Mouse (Mus musculus): ENCODE data around the gene Lemd2.
"Not testable (repeated sequence)": the region's sequence is repeated elsewhere in the genome, so short reads cannot be mapped to it uniquely, and the experiment has no call there.

Lemd2 gene

GRCm38 (mm10) chr17:27204075-27204909 lies at the start of gene Lemd2:
TSS of gene Lemd2 (minus strand) at chr17:27204469.
- DNase-seq: peak; percentile 96

DNA sequence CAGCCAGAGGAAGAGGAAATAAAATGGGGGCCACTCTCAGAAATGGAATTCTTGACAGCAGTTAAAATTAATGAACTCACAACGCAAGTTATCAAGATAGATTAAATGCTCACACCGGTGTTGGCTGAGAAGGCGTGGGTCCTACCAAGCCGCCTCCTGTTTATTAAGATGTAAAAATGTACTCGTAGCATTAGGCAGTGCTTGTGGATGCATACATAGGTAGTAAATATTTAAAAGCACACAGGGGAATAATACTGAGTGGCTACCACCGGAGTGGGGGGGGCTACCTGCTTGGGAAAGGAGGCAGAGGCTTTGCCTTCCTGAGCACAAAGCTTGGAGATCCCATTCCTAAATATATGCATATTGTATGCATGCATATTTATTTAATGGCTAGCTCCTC lies 46.9 kb upstream of the Lemd2 start:
- no peak for DNase-seq

- no peak for DNase-seq
These were observed 46.2 kb upstream of the Lemd2 start for GRCm38 (mm10) chr17:27250461-27250860.

- peak; percentile 74 to 79 for DNase-seq
These were observed 44.8 kb upstream of the Lemd2 start for GRCm38 (mm10) chr17:27249073-27249472.

GRCm38 (mm10) chr17:27247680-27248386 lies 43.6 kb upstream of the Lemd2 start:
- DNase-seq: peak; percentile 77 to 78

- DNase-seq: no peak
These were observed 41.6 kb upstream of the Lemd2 start for GRCm38 (mm10) chr17:27245851-27246381.

- DNase-seq: no peak
These were observed 40.6 kb upstream of the Lemd2 start for GRCm38 (mm10) chr17:27244912-27245311.

DNA sequence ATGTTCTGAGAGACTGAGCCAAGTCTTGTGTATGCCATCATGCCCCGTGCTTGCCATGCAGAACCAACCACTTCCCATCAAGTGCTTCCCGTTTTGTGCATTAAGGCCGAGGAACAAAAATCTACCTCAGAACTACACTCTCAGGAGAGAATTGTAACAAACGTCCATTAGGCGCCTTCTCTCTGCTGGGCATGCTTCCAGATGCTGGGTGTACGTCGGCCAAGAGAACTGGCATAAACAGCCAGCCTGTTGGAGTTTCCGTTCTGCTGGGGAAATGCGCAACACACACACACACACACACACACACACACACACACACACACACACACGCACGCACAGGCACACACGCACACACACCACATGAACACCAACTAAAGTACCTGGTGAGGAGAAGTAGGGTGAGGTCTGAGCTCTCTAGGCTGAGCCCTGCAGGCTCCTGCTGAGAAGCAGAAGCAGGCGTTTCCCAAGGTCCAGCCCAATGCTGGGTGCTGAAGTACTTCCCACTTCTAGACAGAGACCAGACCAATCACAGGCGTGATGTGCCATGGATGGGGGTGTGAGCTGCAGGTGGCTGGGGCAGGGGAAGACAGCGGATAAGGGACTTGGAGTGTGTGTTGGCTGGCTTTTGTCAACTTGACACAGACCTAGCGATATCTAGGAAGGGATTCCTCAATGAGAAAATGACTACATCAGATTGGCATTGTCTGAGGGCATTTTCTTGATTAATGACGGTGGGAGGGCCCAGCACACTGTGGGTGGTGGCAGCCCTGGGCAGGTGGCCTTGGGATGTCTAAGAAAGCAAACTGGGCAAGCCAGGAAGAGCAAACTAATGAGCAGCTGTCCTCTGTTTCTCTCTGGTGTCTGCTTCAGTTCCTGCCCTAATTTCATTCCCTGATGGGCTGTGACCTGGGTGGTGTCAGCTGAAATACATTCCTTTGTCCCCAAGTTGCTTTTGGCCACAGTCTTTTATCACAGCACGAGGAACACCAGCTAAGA lies 38.2 kb upstream of the Lemd2 start:
- DNase-seq: peak; percentile 77 to 80

DNA sequence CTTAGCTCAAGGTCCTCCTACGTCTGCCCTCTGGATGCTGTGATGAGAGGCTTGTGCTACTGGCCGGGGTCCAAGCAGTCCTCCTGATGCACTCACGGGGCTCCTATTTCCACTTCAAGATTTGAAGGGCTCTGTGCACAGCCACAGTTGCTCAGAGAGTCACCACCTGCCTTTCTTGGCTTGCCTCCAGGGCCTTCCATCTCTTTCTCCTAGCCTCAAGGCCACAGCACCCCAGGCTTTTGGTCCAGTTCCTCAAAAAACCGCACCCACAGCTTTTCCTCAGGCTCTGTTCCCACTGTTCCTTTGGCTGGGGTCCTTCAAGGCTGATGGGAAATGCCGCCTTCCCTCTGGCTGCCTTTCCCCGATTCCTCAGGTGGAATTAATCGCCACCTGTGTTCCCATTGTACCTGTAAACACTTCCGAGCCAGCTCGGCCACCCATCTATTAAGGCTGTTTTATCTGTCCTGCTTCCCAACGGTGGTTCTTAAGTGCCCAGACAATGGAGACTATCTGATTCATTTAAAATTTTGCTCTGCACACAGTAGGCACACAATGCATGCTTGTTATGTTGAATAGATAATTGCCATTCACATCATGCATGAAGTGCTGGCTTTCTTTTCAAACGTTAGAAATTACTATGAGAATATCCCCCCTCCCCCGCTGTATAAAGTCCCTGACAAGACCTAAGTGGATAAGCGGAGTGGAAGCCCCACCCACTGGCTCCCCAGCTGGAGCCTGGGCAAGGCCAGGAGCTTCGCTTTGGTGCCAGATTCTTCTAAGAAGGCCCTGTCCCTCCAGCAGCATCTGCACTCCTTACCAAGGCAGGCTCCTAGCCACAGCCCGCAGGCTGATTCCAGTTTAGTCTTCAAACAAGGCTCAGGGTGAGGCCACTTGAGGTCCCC lies 36.5 kb upstream of the Lemd2 start:
- DNase-seq: peak; percentile 97 to 98

- peak; percentile 57 to 59 for DNase-seq
These were observed 35.7 kb upstream of the Lemd2 start for GRCm38 (mm10) chr17:27239941-27240340.

DNA sequence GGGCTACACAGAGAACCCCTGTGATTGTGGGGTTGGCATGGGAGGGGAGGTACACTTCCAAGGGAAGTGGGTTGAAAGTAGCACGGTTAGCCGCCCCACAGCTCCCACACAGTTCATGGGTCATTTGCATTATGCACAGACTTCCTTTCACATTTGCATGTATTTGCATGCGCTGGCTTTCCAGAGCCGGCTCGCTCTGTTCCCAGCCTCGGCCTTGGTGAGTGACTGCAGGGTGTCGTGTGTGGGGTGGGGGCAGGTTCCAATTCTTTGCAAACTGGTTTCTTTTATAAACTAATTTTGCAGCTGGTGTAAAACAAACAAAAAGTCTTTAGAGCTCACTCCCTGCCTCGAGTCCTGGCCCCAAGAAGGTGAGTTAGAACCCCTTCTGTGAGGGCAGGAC lies 34.4 kb upstream of the Lemd2 start:
- no peak for DNase-seq

DNA sequence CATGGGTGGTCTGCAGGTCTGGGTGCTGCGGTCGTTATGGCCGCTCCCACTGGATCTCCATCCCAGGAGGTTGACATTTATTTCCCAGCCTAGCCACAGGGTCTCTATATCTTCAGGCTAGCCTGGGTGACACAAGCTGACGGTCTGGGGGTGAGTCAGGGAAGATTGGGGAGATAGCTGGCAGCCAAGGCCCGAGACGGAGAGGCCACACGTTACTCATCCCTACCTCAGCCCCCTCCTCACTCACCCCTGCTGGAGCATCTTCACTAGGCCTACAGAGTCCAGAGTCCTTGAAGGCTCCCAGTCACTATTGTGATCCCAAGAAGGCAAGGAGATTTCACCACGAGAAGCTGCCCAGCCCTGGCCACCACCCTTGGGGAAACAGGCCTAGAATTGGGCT lies 33.5 kb upstream of the Lemd2 start:
- DNase-seq: no peak

DNA sequence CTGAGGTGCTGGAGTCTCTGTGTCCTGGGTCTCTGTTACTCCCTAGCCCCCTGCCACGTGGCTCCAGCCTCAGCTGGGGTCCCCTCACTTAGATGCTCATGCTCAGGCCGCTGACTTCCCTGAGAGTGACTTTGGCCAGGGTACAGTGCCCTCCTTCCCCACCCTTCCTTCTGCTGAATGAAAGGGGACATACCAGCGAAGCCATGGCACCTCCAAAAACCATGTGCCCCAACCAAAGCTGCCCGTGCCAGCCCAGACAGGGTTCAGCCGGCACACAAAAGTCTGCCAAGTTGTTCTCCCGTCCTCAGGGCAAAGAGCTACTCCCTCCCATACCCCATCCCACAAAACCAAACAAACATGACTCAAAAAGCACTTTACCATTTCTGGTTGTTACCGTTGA lies 29.0 kb upstream of the Lemd2 start:
- DNase-seq: no peak

GRCm38 (mm10) chr17:27232176-27232575 lies 27.9 kb upstream of the Lemd2 start:
- DNase-seq: no peak

- DNase-seq: not testable (repeated sequence)
These were observed 27.3 kb upstream of the Lemd2 start for GRCm38 (mm10) chr17:27231586-27231985.

DNA sequence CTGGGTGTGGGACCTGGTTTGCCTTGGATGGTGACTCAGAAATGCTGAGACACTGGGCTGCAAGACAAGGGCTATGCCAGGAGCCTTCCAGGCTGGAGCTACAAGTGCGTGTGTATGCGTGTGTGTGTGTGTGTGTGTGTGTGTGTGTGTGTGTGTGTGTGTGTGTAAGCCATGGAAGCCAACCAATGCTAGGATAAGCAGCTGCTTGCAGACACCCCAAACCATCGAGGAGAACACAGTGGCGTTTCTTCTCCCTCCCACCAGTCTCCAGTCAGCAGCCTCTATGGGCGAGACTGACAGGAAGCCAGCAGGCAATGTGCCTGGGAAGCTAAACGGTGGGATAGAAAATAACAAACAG lies 26.9 kb upstream of the Lemd2 start:
- DNase-seq: no peak

DNA sequence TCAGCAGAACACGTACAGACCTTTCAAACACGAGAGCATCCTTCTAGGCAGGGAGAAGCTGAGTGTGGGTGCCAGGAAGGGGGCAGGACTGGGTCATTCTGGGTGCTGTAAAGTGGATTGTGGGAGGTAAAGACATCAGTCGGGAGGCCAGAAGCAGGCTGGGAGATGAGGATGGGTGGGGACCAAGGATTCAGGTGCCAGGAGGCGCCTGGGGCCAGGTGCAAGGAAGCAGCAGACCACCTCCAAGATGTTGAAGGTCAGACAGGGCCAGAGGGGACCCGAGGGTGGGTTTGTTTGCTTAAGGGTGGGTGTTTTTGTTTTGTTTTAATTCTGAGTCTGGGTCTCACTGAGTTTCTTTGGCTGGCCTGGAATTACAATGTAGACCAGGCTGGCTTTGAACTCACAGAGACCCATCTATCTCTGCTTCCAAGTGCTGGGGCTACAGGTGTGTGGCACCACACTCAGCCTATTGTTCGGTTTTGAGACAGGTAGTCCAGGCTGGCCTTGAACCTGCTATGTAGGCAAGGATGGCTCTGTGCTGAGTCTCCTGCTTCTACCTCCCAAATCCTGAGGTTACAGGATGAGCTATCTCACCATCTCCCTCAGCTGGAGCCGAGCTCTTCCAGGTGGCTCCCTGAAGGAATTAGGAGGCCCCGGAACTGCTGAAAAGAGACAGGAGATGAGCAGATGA lies 26.3 kb upstream of the Lemd2 start:
- DNase-seq: no peak

DNA sequence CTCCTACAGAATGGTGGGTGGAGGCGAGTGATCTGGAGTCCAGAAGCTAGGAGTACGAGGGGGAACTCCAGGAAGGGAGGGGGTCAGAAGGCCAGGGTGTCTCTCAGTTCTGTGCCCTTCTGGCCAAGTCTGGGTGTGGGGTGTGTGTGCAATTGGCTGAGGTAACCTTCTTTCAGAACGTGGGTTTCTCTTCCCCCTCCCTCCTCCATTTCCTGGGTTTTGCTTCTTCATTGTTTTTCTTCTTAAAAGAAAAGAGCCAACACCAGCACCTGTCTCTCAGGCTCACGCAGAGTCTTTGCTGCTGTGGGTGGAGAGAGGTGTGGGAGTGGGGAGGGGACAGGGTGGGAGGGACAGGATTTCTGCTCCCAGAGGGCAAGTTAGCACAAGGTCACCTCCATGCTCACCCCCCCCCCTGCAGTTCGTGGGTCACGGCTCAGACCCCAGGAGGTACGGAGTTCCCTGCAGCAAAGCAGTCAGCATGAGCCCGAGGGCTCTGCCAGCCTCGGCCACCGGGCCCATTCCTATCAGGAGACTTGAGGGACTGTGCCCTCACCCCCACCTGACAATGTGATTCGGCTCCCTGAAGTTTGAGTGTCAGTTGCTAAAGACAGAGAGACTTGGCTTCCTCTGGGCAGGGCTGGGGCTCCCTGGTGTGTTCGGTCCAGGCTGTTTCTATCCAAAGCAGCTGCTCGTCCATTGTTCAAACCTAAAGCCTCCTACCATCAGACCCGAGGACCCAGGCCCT lies 25.6 kb upstream of the Lemd2 start:
- DNase-seq: no peak

DNA sequence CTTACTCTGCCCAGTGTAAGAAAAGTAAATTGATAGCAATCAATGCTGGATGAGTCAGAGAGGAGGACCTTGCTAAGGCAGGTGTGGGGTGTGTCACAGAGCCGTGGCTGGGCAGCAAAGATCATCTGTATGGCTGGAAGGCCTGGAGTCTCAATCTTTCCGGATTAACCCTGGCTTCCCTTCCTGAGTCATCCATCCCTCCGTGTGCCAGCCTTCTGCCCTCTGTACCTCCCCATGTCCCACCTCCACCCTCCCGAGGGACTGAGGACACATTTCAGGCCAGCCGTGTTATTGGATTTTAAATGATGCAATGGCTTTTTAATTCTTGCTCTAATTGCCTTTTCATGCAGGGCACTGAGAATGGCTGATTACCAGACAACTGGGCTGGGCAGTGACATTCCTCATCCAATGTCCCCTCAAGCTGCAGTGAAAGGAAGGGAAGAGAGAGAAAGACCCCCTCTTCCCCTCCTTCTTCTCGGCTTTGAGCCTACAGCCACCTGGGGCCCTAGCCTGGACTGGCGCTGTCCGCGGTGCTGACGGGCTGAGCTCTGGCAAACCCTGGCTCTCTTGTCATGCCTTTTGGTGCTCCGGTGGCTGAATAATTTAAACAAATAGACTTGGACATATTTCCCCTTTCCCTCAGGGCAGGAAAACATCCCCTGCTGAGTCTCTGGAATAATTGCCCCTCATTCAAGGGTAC lies 24.1 kb upstream of the Lemd2 start:
- DNase-seq: no peak

- no peak for DNase-seq
These were observed 23.0 kb upstream of the Lemd2 start for GRCm38 (mm10) chr17:27227258-27227657.

Data from cerebellum, postnatal 36 days (tissue).